8 mouse cellular contexts compared by ENCODE assay signal in the genomic region with DNA sequence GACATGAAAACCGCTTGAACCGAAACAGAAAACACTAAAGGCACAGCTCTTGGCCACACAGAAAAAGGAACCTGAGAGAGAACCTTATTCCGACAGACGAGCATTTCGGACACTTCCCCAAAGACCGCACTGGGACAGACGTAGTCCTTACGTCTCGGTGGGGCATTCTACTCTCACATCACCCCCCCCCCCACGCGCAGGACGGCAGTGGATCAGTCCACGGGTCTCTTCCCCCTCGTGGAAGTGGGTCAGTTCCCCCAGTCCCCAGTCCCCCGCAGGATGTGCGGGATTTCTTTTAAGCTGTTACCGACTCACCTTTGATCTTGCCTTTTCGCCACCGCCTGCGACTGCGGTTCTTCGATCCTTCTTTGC. TPM values are rescaled to one million over a fixed set of nuclear protein-coding genes. Genes with fewer than 3 reads are reported as not detected.
DNase-seq lines count a peak whose midpoint lies in the region; ATAC-seq lines count a peak whose summit lies in the region.

No protein-coding gene starts in this region.

- H3K4me2 ChIP-seq in heart, embryonic 16.5 days (ENCODE audit: low read depth, low read length): peak overlapping the region; percentile 81
- H3K4me2 ChIP-seq in hindbrain, embryonic 11.5 days (replicated peaks; ENCODE audit: low read depth, low read length): peak overlapping the region; percentile 82

- peak overlapping the region; percentile 81 for H3K9ac ChIP-seq in heart, embryonic 16.5 days (ENCODE audit: low read length)
- H3K9ac ChIP-seq in hindbrain, embryonic 11.5 days (ENCODE audit: low read depth, low read length): peak overlapping the region; percentile 72

- peaks cover 23% of the 10 kb centered on the region for H3K4me1 ChIP-seq in heart, embryonic 16.5 days (ENCODE audit: control insufficient read depth, insufficient read depth, low read length)
- H3K4me1 ChIP-seq in hindbrain, embryonic 11.5 days (replicated peaks; ENCODE audit: control insufficient read depth, insufficient read depth, low read length): peaks cover 8% of the 10 kb centered on the region

- H3K27ac ChIP-seq in heart, embryonic 16.5 days (ENCODE audit: low read length): peak overlapping the region; percentile 49; the same call in 1 of the 2 replicates
- no peak overlapping the region for H3K27ac ChIP-seq in hindbrain, embryonic 11.5 days (ENCODE audit: low read depth, low read length)

- H3K36me3 ChIP-seq in heart, embryonic 16.5 days (ENCODE audit: control insufficient read depth, insufficient read depth): no peaks in the 10 kb centered on the region
- no peaks in the 10 kb centered on the region for H3K36me3 ChIP-seq in hindbrain, embryonic 11.5 days (ENCODE audit: control insufficient read depth, insufficient read depth, low read length)

- H3K4me3 ChIP-seq in heart, embryonic 16.5 days (ENCODE audit: low read length): peak overlapping the region; percentile 83
- peak overlapping the region; percentile 73 for H3K4me3 ChIP-seq in hindbrain, embryonic 11.5 days (ENCODE audit: low read depth, low read length)

- no peaks in the 10 kb centered on the region for H3K9me3 ChIP-seq in heart, embryonic 16.5 days (replicated peaks; ENCODE audit: control insufficient read depth, low read length)
- no peaks in the 10 kb centered on the region for H3K9me3 ChIP-seq in hindbrain, embryonic 11.5 days (ENCODE audit: control insufficient read depth, low read length)

- no peak for ATAC-seq in heart, embryonic 16.5 days (replicated peaks; ENCODE audit: extremely low read depth, insufficient read depth, low FRiP score)
- ATAC-seq in hindbrain, embryonic 11.5 days (ENCODE audit: low FRiP score): peak; percentile 56
- peak; percentile 43 for ATAC-seq in megakaryocyte progenitor cell, adult 5-6 weeks (replicated peaks; ENCODE audit: poor library complexity)

- intact Hi-C loops in heart, postnatal 10 days (cut with DNase I): loop anchor here (5.0 kb wide), 1 partner anchor 158 kb away; a partner anchor contains a TSS

- no peaks in the 10 kb centered on the region for H3K27me3 ChIP-seq in heart, embryonic 16.5 days (ENCODE audit: control insufficient read depth, insufficient read depth, low read length)
- no peaks in the 10 kb centered on the region for H3K27me3 ChIP-seq in hindbrain, embryonic 11.5 days (ENCODE audit: control insufficient read depth, insufficient read depth, low read length)

- WGBS in heart, embryonic 16.5 days: 1% methylated on average over 22 of the region's 22 CpGs
- 1% methylated on average over 22 of the region's 22 CpGs for WGBS in hindbrain, embryonic 11.5 days

- no peak for DNase-seq in heart, postnatal 10 days
- DNase-seq in NIH3T3 (ENCODE audit: low read depth) (peak; percentile 33), adipocyte (ENCODE audit: low spot score) (no peak)
- no peak for DNase-seq in hindbrain, embryonic 11.5 days (ENCODE audit: low spot score)
- no peak for DNase-seq in thymus, postnatal 14 days
- no peak for DNase-seq in thymus, postnatal 0 days (ENCODE audit: low spot score)

RNA-seq across cellular contexts. Expression of a gene that starts 3.3 kb away (rescaled TPM):
- polyA plus RNA-seq in heart, embryonic 16.5 days (2015; fragmentation: Nextera tagmentation; extraction: Ambion mirVana): 8.3 and 8.6 TPM in 2 replicates
- total RNA-seq in heart, postnatal 10 days (2021): 10 to 100 TPM; 50.2 to 67.2 TPM
- 2.6 and 3.3 TPM in 2 replicates for polyA plus RNA-seq in hindbrain, embryonic 11.5 days (2014; fragmentation: Nextera tagmentation; extraction: Ambion mirVana)
- total RNA-seq in megakaryocyte progenitor cell, adult 5-6 weeks (2015): 8.3 and 9.8 TPM in 2 replicates
- total RNA-seq in megakaryocyte progenitor cell, adult 5-6 weeks (2017): 7.2 and 7.4 TPM in 2 replicates
- polyA plus RNA-seq in thymus, postnatal 0 days (2015; fragmentation: Nextera tagmentation; extraction: Ambion mirVana): 7.5 and 8.4 TPM in 2 replicates

RNA-seq across cellular contexts. Expression of a gene that starts 17.5 kb away (rescaled TPM):
- polyA plus RNA-seq in heart, embryonic 16.5 days (2015; fragmentation: Nextera tagmentation; extraction: Ambion mirVana): 0.38 and 0.41 TPM in 2 replicates
- total RNA-seq in heart, postnatal 10 days (2021): not detected
- polyA plus RNA-seq in hindbrain, embryonic 11.5 days (2014; fragmentation: Nextera tagmentation; extraction: Ambion mirVana): 0.28 TPM in 1 of 2 replicates, not detected in the other
- not detected in 2 replicates for total RNA-seq in megakaryocyte progenitor cell, adult 5-6 weeks (2015)
- total RNA-seq in megakaryocyte progenitor cell, adult 5-6 weeks (2017): not detected in 2 replicates
- polyA plus RNA-seq in thymus, postnatal 0 days (2015; fragmentation: Nextera tagmentation; extraction: Ambion mirVana): 1.0 and 2.0 TPM in 2 replicates

RNA-seq across cellular contexts. Expression of a gene that starts 25.6 kb away (rescaled TPM):
- 0.74 and 0.87 TPM in 2 replicates for polyA plus RNA-seq in heart, embryonic 16.5 days (2015; fragmentation: Nextera tagmentation; extraction: Ambion mirVana)
- not detected for total RNA-seq in heart, postnatal 10 days (2021)
- polyA plus RNA-seq in hindbrain, embryonic 11.5 days (2014; fragmentation: Nextera tagmentation; extraction: Ambion mirVana): not detected in 2 replicates
- total RNA-seq in megakaryocyte progenitor cell, adult 5-6 weeks (2015): not detected in 2 replicates
- not detected in 2 replicates for total RNA-seq in megakaryocyte progenitor cell, adult 5-6 weeks (2017)
- 4.1 and 11.4 TPM in 2 replicates for polyA plus RNA-seq in thymus, postnatal 0 days (2015; fragmentation: Nextera tagmentation; extraction: Ambion mirVana)
